Mouse (Mus musculus) cerebellum, adult 11-12 months (tissue): Measurements from ENCODE around the gene Oca2.
A peak's percentile ranks its signal among the peaks of the same experiment; 100 is the strongest.

ENCODE experiments used
- DNase-seq: peaks from one replicate; pipeline ENCODE4 v3.0.0; 2022

Oca2 gene

DNA sequence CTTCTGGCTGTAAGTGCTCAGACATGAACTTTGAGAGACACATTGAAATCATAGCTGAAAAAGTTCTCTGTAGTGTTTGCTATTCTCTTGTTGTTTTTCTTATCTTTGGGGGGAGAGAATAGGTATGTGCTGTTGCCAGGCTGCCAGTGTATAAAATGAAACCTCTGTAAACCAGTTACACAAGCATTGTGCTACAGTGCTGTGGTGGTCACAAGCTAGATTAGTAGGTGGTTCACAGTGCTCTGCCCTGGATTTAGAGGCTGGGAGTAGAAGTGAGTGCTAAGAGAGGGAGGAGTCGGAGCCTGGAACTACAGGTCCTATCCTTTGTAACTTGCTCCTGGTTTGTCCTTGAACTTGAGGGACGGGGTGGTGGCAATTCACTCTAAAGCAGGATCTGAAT is 148.7 kb downstream of the Oca2 start:
- no peak for DNase-seq

DNA sequence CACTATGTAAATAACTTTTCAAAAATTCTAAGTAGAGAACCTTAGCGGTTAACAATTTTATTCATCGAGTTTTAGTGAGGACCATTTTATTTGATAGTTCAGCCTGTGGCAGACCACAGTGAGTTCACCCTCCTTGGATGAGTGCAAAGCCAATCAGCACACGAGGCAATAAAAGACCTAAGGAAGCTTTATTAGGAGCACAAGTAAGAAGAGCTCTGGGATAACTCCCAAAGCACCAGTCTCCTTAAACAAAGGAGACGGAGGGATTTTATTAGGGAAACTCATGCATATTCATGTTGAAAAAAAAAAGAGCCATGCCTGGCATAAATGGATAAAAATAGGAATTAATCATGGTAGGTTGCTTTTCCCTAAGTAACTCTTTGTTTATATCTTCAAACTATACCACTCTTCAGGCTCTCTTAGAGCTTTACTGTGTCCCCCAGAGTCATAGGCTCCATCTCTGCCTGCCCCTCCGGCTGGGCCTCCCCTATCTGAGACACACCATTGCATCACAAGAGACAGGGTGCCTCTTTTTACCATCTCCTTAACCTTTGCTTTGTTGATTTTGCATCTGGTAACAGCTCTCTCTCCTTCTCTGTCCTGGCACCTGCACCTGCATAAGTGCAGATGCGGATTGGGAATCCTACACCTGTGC is 178.7 kb downstream of the Oca2 start:
- no peak for DNase-seq

DNA sequence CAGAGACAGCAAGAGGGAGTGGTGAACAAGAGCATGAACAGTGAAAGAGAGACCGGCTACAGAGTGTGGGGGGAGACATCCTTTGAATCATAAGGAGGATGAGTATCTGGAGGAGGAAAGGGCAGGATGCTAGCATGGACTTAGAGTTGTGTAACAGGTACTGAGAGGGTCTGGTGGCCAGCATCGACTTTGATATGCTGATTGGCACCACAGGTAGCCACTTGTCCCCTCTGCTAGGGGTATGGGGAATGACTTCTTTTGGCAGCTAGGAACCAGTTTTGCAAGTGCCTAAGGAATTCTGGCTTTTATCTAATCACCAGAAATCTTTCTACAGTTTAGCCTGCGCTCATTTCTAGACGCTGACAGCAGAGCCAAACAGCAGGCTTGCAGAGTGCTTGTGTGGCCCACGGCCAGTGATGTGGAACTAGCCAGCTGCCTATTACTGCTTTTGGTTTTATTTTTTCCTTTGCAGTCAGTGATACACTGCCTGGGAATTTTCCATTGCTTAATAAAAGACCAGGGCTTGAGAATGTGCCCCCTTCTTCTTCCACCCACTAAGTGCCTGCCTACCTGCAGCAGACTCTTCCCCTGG is 179.8 kb downstream of the Oca2 start:
- no peak for DNase-seq

DNA sequence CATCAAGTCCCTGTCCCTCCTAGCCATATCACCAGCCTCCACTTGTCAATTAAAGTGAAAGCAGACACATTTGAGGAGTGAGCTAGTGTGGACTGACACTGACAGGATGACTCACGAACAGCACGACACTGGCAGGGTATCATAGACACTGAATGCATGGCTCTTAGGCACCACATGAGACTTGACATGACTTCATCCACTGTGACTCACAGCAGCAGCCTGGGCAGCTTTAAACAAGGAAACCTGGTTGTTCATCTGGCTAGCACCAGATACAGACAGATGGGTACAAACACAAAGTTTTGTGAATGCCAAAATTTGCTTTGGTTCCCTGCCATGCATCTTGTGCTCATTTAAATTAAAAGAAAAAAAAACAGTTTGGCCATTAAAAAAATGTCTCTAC is 182.4 kb downstream of the Oca2 start:
- peak; percentile 8 for DNase-seq

DNA sequence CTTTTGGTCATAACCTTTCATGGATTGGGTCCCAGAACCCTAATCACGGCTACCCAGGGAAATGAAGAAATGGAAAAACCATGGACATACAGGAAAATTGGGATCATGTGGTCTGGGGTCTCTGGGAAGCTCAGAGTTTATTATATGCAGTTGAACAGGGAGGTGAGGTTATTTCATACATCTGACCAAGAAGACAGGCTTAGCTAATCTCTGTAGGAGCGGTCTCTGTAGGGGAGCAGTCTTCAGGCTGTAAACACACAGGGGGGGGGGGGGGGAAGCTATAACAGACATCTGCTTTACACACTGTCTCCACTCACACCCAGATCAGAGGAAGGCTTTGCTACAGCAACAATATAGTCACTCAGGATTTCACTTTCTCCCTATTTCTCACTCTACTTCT is 184.0 kb downstream of the Oca2 start:
- DNase-seq, result no peak

DNA sequence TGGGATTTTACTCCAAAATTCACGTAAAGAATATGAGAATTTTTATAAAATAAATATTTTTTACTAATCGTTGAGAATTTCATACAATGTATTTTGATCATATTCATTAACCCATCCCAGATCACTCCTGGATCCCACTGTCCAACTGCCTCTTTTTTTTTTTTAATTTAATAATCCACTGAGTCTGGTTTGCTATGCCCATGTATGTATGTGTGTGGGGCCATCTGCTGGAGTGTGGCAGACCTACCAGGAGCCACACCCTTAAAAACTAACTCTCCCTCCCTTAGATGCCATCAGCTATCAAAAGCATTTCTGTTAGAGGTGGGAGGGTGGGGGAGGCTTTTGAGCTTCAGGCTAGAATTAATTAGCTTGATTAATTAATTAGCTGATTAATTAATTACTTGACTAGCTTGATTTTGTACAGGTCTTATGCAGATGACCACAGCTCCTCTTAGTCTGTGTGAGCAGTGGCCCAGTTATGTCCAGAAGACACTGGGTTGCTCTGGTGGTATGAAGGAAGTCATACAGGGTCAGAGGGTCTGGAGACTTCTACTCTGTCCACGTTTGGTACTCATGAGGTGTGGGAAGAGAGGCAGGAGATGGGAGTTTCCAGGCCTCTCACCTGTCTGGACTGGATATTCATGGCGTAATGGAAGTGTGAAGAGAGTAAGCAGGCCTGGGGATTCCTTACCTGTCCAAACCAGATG is 221.4 kb downstream of the Oca2 start:
- no peak for DNase-seq

DNA sequence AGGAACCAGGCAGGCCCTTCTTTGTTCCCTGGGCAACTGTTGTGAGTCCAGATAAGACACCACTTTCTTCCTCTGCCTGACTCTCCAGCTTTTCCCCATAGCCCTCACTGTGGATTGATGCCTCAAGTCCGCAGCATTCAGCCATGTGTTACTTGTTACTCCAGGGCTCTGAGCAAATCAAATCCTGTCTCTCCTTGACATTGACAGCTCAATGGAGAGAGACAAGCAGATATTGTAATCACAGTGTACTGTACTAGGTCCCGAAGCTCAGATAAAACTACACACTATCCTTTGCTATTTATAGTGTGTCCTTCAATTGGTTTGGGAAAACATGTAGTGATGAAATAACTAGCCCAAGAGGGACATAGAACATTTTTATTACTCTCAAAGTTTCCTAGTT is 258.7 kb downstream of the Oca2 start:
- DNase-seq, result no peak

DNA sequence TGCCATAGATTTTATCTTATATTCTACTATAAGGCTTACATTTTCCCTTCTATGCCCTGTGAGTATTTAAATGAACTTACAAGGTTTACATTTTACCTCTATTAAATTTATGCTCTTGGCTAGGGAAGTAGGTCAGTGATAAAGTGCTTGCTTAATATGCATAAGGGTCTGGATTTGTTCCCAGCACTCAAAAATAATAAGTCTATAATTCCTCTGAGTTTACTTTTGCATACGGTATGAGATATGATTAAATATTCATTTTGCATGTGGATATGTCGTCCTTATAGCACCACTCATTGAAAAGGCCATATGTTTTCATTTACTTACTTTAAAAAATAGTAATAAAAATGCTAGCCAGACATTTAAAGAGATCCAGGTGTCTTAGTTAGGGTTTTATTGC is 259.8 kb downstream of the Oca2 start:
- no peak for DNase-seq

DNA sequence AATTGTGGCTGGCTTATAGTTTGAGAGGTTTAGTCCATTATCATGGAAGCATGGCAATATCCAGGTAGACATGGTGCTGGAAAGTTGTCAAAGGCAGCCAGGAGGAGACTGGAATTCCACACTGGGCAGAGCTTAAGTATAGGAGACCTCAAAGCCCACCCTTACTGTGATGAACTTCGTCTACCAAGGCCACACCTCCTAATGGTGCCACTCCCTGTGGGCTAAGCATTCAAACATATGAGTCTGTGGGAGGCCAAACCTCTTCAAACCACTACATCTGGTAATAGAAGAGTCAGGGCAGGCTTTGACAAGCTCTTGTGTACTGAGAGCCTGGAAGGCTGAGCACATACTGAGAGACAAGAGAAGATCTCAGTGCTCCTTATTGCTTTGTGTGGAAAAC is 260.2 kb downstream of the Oca2 start:
- DNase-seq, result no peak

DNA sequence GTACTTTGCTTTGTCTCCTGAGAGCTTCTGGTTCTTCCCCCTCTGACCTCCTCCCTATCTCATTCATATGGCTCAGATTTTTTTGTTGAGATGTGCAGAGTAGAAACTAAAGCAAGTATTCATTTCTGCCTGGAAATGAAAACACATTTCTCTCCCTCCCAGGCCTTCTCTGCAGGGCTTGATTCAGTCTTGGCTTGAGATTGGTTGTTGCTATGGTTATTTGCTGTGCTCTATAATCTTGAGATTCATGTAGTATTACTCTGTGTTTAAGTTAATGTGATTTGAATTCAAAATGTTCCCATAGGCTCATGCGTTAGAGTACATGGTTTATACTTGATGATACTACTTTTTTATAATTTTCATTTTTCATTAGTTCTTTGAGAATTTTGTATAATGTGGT is 260.9 kb downstream of the Oca2 start:
- no peak for DNase-seq

DNA sequence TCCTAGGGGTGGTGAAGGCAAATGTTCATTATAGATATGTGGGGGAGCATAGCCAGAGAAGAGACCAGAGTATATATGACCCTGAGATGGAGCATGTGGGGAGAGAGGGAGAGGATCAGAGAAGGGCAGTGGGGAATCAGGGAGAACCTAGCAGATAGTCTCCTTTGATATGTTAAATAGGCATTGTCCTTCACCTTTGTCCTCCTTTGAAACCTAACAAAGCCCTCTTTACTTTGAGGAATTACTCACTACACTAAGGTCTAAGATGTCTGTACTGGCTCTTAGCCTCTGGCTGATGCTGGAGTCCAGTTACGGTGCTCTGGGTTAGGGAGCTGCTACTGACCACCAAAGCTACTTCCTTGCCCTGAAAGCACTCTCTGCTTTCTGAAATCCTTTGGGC is 279.0 kb downstream of the Oca2 start:
- DNase-seq, result no peak

DNA sequence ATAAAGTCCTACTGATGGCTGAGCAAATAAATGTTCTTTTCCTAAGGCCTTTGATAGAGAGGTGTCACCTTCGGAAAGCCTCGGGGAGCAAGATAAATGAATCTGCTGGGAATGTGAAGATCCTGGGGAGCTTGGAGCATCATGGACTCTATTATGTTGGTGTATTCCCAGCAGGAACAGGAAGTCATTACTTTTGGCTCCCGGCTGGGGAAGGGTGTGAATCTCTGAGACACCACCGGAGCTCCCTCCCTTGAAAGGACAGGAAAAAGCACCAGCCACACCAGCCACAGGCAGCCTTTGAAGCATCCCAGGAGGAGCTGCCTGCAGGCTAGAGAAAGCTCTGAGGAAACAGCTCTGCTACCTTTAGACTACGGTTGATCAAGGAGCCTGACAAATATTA is 280.2 kb downstream of the Oca2 start:
- DNase-seq, result no peak

DNA sequence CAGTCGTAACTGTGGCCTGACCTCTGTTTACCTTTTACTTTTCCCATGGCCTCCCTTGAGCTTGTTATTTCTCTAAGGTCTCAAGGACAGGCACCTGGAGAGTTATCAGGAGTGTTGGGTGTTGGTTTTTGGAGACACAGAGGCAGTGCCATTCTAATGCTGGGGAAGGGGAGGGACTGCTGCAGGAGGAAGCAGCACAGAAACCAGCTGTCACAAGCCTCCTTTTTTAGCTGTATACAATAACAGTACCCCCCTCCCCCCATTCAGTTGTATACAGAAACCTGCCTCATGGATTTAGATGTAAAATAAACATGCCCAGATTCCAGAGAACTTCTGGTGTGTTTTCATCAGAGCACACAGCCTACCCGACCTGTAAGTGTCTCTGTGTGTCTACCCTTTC is 295.3 kb downstream of the Oca2 start:
- DNase-seq, result no peak

DNA sequence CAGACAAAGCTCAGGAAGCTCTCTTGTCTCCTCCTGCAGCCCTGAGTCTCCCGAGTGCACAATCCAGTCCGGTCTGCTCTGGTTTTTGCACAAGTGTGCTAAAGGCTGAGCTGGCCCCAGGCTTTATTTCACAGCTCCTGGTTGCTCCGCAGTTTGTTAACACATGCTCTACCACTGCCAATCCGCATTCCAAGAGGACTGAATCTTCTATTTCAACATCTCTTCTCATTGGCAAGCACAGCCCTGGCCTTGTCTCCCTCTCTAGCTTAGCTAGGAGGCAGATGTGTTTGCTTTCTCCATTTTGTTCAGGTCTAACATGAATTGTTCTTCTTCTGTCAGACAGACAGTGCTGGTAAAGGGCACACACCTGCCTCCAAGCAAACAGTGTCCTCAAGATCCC is 309.7 kb downstream of the Oca2 start:
- DNase-seq, result no peak

DNA sequence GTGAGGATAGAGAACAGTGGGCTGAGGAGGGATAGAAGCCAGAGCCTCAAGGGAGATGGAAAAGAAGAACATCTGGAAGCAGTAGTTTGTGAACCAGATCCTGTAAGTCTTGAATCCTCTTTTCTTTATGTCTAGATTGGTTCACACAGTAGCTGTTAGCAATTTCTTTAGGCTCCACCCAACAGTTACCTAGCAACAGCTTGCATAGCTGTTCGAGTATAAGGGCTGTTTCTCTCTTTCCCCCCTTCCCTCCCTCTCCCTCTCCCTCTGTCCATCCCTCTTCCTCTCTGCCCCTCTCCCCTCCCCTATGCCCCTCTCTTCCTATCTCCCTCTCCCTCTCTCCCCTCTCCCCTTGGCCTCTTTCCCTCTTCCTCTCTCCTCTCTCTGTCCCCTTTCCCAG is 312.2 kb downstream of the Oca2 start:
- DNase-seq, result no peak
